Mouse (Mus musculus): ENCODE data around the gene Ntpcr.

Gene Ntpcr

GRCm38 (mm10) chr8:125726143-125726542, 3.6 kb upstream of the Ntpcr start:
- no peak for DNase-seq

- no peak for DNase-seq
Measured at GRCm38 (mm10) chr8:125726986-125727385, 2.8 kb upstream of the Ntpcr start.

- no peak for DNase-seq
Measured at GRCm38 (mm10) chr8:125727797-125728196, 2.0 kb upstream of the Ntpcr start.

GRCm38 (mm10) chr8:125733964-125734956, 4.5 kb downstream of the Ntpcr start:
- DNase-seq = peak; percentile 94 to 97

GRCm38 (mm10) chr8:125738956-125739355, 9.2 kb downstream of the Ntpcr start:
- no peak for DNase-seq

GRCm38 (mm10) chr8:125740655-125741054, 10.9 kb downstream of the Ntpcr start:
- no peak for DNase-seq

- no peak for DNase-seq
Measured at GRCm38 (mm10) chr8:125741377-125741776, 11.6 kb downstream of the Ntpcr start.

- DNase-seq = no peak
Measured at GRCm38 (mm10) chr8:125741855-125742254, 12.1 kb downstream of the Ntpcr start.

- DNase-seq = no peak
Measured at GRCm38 (mm10) chr8:125742406-125742805, 12.6 kb downstream of the Ntpcr start.

- DNase-seq = no peak
Measured at GRCm38 (mm10) chr8:125744914-125745576, 15.3 kb downstream of the Ntpcr start.

- DNase-seq = no peak
Measured at GRCm38 (mm10) chr8:125747390-125747789, 17.6 kb downstream of the Ntpcr start.

GRCm38 (mm10) chr8:125750846-125751245, 21.1 kb downstream of the Ntpcr start:
- DNase-seq = peak in 1 of 2 experiments; percentile 18

- DNase-seq = peak; percentile 60 to 62
Measured at GRCm38 (mm10) chr8:125755896-125756295, 26.1 kb downstream of the Ntpcr start.

- DNase-seq = peak; percentile 76 to 81
Measured at GRCm38 (mm10) chr8:125756391-125757105, 26.8 kb downstream of the Ntpcr start.

GRCm38 (mm10) chr8:125757106-125757496, 27.3 kb downstream of the Ntpcr start:
- peak in 1 of 2 experiments; percentile 44 for DNase-seq

GRCm38 (mm10) chr8:125759022-125759421, 29.3 kb downstream of the Ntpcr start:
- DNase-seq = peak; percentile 29 to 59

GRCm38 (mm10) chr8:125763066-125763786, 33.5 kb downstream of the Ntpcr start:
- no peak for DNase-seq

- DNase-seq = no peak
Measured at GRCm38 (mm10) chr8:125768079-125768478, 38.3 kb downstream of the Ntpcr start.

GRCm38 (mm10) chr8:125772300-125772699, 42.5 kb downstream of the Ntpcr start:
- no peak for DNase-seq

GRCm38 (mm10) chr8:125773281-125773803, 43.6 kb downstream of the Ntpcr start:
- DNase-seq = no peak

GRCm38 (mm10) chr8:125775031-125775430, 45.3 kb downstream of the Ntpcr start:
- no peak for DNase-seq

- no peak for DNase-seq
Measured at GRCm38 (mm10) chr8:125776314-125776713, 46.6 kb downstream of the Ntpcr start.

Data from cerebellum, postnatal 25 days (tissue).